Mouse (Mus musculus) testis, adult 2 months (tissue): Measurements from ENCODE around the gene Med7.

Experiments
- CTCF ChIP-seq: fragments of 200-500 bp; IDR thresholded peaks from 2 replicates; pipeline ENCODE4 v1.5.1; 2012; ENCODE audit warnings: low read depth, mild to moderate bottlenecking, inconsistent platforms, low read length, moderate library complexity; ENCODE audit not compliant: control insufficient read depth, insufficient read depth, insufficient replicate concordance
- POLR2A ChIP-seq: fragments of 200-500 bp; IDR thresholded peaks from 2 replicates; pipeline ENCODE4 v1.6.1; 2012; ENCODE audit warnings: low read depth, mild to moderate bottlenecking, inconsistent platforms, low read length, moderate library complexity; ENCODE audit not compliant: control insufficient read depth

- TF ChIP-seq POLR2A (no peak), CTCF (no peak)
These were observed 31.7 kb upstream of the Med7 start for GRCm38 (mm10) chr11:46404986-46405385.
